Mouse (Mus musculus) thymus, adult 2 months (tissue): ENCODE results near the gene Mycbp. TPM values are rescaled to one million over a fixed set of nuclear protein-coding genes. Genes with fewer than 3 reads are reported as not detected.
A peak's percentile ranks its signal among the peaks of the same experiment; 100 is the strongest.

Experiments
- DNase-seq: peaks from one replicate; pipeline ENCODE4 v3.0.0; 2021
- H3K27ac ChIP-seq: fragments of 200-500 bp; 2 replicates; pipeline ENCODE4 v1.5.1; 2012; ENCODE audit warnings: low read length, control low read depth; ENCODE audit not compliant: control insufficient read depth, insufficient read depth
- H3K27me3 ChIP-seq: fragments of 200-500 bp; 2 replicates; pipeline ENCODE4 v1.6.1; 2012; ENCODE audit warnings: mild to moderate bottlenecking, low read length, moderate library complexity, mixed read lengths; ENCODE audit not compliant: control insufficient read depth, insufficient read depth
- H3K36me3 ChIP-seq: fragments of 200-500 bp; 2 replicates; pipeline ENCODE4 v1.6.1; 2012; ENCODE audit warnings: mild to moderate bottlenecking, low read length, moderate library complexity; ENCODE audit not compliant: control insufficient read depth, insufficient read depth
- H3K4me1 ChIP-seq: fragments of 200-500 bp; replicated peaks from 2 replicates; pipeline ENCODE4 v1.6.1; 2012; ENCODE audit warnings: low read length; ENCODE audit not compliant: control insufficient read depth, insufficient read depth
- H3K4me3 ChIP-seq: fragments of 200-500 bp; 2 replicates; pipeline ENCODE4 v1.5.1; 2012; ENCODE audit warnings: mild to moderate bottlenecking, low read length, control low read depth, moderate library complexity; ENCODE audit not compliant: control insufficient read depth, insufficient read depth
- CTCF ChIP-seq: fragments of 200-500 bp; IDR thresholded peaks from 2 replicates; pipeline ENCODE4 v1.5.1; 2012; ENCODE audit warnings: mild to moderate bottlenecking, control low read depth, low read length, moderate library complexity, borderline replicate concordance; ENCODE audit not compliant: control insufficient read depth, poor library complexity, insufficient read depth; ENCODE audit errors: extremely low read depth
- POLR2A ChIP-seq: fragments of 200-500 bp; IDR thresholded peaks from 2 replicates; pipeline ENCODE4 v1.6.1; 2012; ENCODE audit warnings: mild to moderate bottlenecking, low read length, control low read depth, moderate library complexity; ENCODE audit not compliant: control insufficient read depth, poor library complexity, insufficient read depth; ENCODE audit errors: extremely low read depth
- WGBS: fragments of 180-500 bp; shearing (Covaris S2); methylation state at CpG from one replicate; pipeline ENCODE4 v1.1.7; 2018; 5-methylcytosine and 5-hydroxymethylcytosine counted together
- polyA plus RNA-seq: library from polyadenylated mRNA; depleted of rRNA; stranded (reverse); fragments of >200 nt; gene quantifications from 2 replicates; pipeline ENCODE4 v1.2.3, GENCODE M21; 2012; rRNA removed

Gene Mycbp
- 17.1 and 21.0 TPM in 2 replicates for polyA plus RNA-seq

GRCm38 (mm10) chr4:123904333-123905125, at the start of gene Mycbp:
TSS of gene Mycbp (plus strand) at chr4:123904832.
- WGBS, result 2% methylated on average over 49 of the region's 49 CpGs
- TF ChIP-seq CTCF, result peak; percentile 33
- peak; percentile 42; the same call in 1 of the 2 replicates for TF ChIP-seq POLR2A
- Histone ChIP-seq H3K4me1 (no peaks in the 10 kb centered on the region), H3K27me3 (no peaks in the 10 kb centered on the region), H3K27ac (no peak within 1 kb of the TSS), H3K4me3 (peak within 1 kb of the TSS; percentile 72), H3K36me3 (no peaks in the 10 kb centered on the region)
- DNase-seq, result peak; percentile 100

- 75% methylated on average over 4 of the region's 4 CpGs for WGBS
- Histone ChIP-seq H3K4me1 (no peaks in the 10 kb centered on the region), H3K27ac (no peak overlapping the region), H3K36me3 (no peaks in the 10 kb centered on the region), H3K27me3 (no peaks in the 10 kb centered on the region), H3K4me3 (no peak overlapping the region)
- no peak for DNase-seq
- no peak for TF ChIP-seq POLR2A
- TF ChIP-seq CTCF, result no peak
These were observed 47.7 kb upstream of the Mycbp start for GRCm38 (mm10) chr4:123856888-123857287.

- 87% methylated on average over 7 of the region's 7 CpGs for WGBS
- Histone ChIP-seq H3K36me3 (no peaks in the 10 kb centered on the region), H3K4me3 (no peak overlapping the region), H3K4me1 (no peaks in the 10 kb centered on the region), H3K27me3 (no peaks in the 10 kb centered on the region), H3K27ac (no peak overlapping the region)
- no peak for DNase-seq
- no peak for TF ChIP-seq POLR2A
- TF ChIP-seq CTCF, result no peak
These were observed 46.5 kb upstream of the Mycbp start for GRCm38 (mm10) chr4:123858090-123858489.

- 84% methylated on average over 3 of the region's 3 CpGs for WGBS
- Histone ChIP-seq H3K27me3 (no peaks in the 10 kb centered on the region), H3K4me3 (no peak within 1 kb of the TSS), H3K36me3 (no peaks in the 10 kb centered on the region), H3K27ac (no peak within 1 kb of the TSS), H3K4me1 (no peaks in the 10 kb centered on the region)
- TF ChIP-seq POLR2A (no peak), CTCF (no peak)
- no peak for DNase-seq
These were observed 45.3 kb upstream of the Mycbp start, which contains the start of gene 4933427I04Rik for GRCm38 (mm10) chr4:123859379-123859778. TSS of gene 4933427I04Rik (plus strand) at chr4:123859679.

GRCm38 (mm10) chr4:123859803-123860202, 44.8 kb upstream of the Mycbp start:
- no peak overlapping the region for H3K27ac ChIP-seq
- no peak for DNase-seq
- no peaks in the 10 kb centered on the region for H3K27me3 ChIP-seq
- H3K36me3 ChIP-seq, result no peaks in the 10 kb centered on the region
- H3K4me3 ChIP-seq, result no peak overlapping the region
- no peaks in the 10 kb centered on the region for H3K4me1 ChIP-seq
- TF ChIP-seq POLR2A (no peak), CTCF (no peak)
- 61% methylated on average over 2 of the region's 2 CpGs for WGBS

GRCm38 (mm10) chr4:123860621-123861020, 44.0 kb upstream of the Mycbp start:
- WGBS, result 92% methylated on average over 5 of the region's 5 CpGs
- no peak for TF ChIP-seq CTCF
- no peak for TF ChIP-seq POLR2A
- no peak overlapping the region for H3K4me3 ChIP-seq
- H3K27me3 ChIP-seq, result no peaks in the 10 kb centered on the region
- no peak for DNase-seq
- H3K36me3 ChIP-seq, result no peaks in the 10 kb centered on the region
- no peaks in the 10 kb centered on the region for H3K4me1 ChIP-seq
- no peak overlapping the region for H3K27ac ChIP-seq

- WGBS, result 93% methylated on average over 5 of the region's 5 CpGs
- DNase-seq, result no peak
- H3K4me1 ChIP-seq, result no peaks in the 10 kb centered on the region
- H3K27ac ChIP-seq, result no peak overlapping the region
- no peak overlapping the region for H3K4me3 ChIP-seq
- no peaks in the 10 kb centered on the region for H3K36me3 ChIP-seq
- no peak for TF ChIP-seq CTCF
- TF ChIP-seq POLR2A, result no peak
- no peaks in the 10 kb centered on the region for H3K27me3 ChIP-seq
These were observed 10.9 kb upstream of the Mycbp start for GRCm38 (mm10) chr4:123893726-123894125.

GRCm38 (mm10) chr4:123894295-123894694, 10.3 kb upstream of the Mycbp start:
- H3K4me3 ChIP-seq, result no peak overlapping the region
- H3K4me1 ChIP-seq, result no peaks in the 10 kb centered on the region
- no peak overlapping the region for H3K27ac ChIP-seq
- WGBS, result 91% methylated on average over 4 of the region's 4 CpGs
- DNase-seq, result no peak
- no peaks in the 10 kb centered on the region for H3K36me3 ChIP-seq
- no peaks in the 10 kb centered on the region for H3K27me3 ChIP-seq
- TF ChIP-seq CTCF, result no peak
- no peak for TF ChIP-seq POLR2A
